Mouse (Mus musculus) neural tube, embryonic 15.5 days (tissue): ENCODE measurements around the gene Tcn2. TPM values are rescaled to one million over a fixed set of nuclear protein-coding genes. Genes with fewer than 3 reads are reported as not detected.

Experiments used
- ATAC-seq: fragments of 200-750 bp; cut with Nextera tagmentation; 2 replicates; pipeline ENCODE4 v1.8.0; 2017; ENCODE audit warnings: mild to moderate bottlenecking, moderate TSS enrichment, moderate library complexity; ENCODE audit not compliant: low FRiP score
- H3K27ac ChIP-seq: fragments of 300-500 bp; sonication (generic); replicated peaks from 2 replicates; pipeline ENCODE4 v1.5.1; 2015; ENCODE audit warnings: mild to moderate bottlenecking, inconsistent platforms
- H3K27me3 ChIP-seq: fragments of 300-500 bp; sonication (generic); replicated peaks from 2 replicates; pipeline ENCODE4 v1.6.1; 2015; ENCODE audit warnings: inconsistent platforms
- H3K36me3 ChIP-seq: fragments of 300-500 bp; sonication (generic); 2 replicates; pipeline ENCODE4 v1.6.1; 2015; ENCODE audit warnings: inconsistent platforms
- H3K4me1 ChIP-seq: fragments of 300-500 bp; sonication (generic); 2 replicates; pipeline ENCODE4 v1.6.1; 2015; ENCODE audit warnings: inconsistent platforms
- H3K4me2 ChIP-seq: fragments of 300-500 bp; sonication (generic); 2 replicates; pipeline ENCODE4 v1.6.1; 2015; ENCODE audit warnings: inconsistent platforms, mild to moderate bottlenecking, moderate library complexity
- H3K4me3 ChIP-seq: fragments of 300-500 bp; sonication (generic); replicated peaks from 2 replicates; pipeline ENCODE4 v1.5.1; 2015; ENCODE audit warnings: mild to moderate bottlenecking, inconsistent platforms
- H3K9ac ChIP-seq: fragments of 300-500 bp; sonication (generic); replicated peaks from 2 replicates; pipeline ENCODE4 v1.6.1; 2015; ENCODE audit warnings: mild to moderate bottlenecking, inconsistent platforms
- H3K9me3 ChIP-seq: fragments of 300-500 bp; sonication (generic); replicated peaks from 2 replicates; pipeline ENCODE4 v1.6.1; 2016; ENCODE audit warnings: inconsistent platforms
- WGBS: fragments of 180-500 bp; shearing (Covaris S2); methylation state at CpG from one replicate; pipeline ENCODE4 v1.1.7; 2015; ENCODE audit warnings: mixed read lengths; 5-methylcytosine and 5-hydroxymethylcytosine counted together
- polyA plus RNA-seq: library from polyadenylated mRNA; unstranded; fragments of >200 nt; fragmentation: Nextera tagmentation; extraction: Ambion mirVana; gene quantifications from 2 replicates; pipeline ENCODE4 v1.2.1, GENCODE M21; 2015

Gene Tcn2
- 24.6 and 31.4 TPM in 2 replicates for polyA plus RNA-seq

DNA sequence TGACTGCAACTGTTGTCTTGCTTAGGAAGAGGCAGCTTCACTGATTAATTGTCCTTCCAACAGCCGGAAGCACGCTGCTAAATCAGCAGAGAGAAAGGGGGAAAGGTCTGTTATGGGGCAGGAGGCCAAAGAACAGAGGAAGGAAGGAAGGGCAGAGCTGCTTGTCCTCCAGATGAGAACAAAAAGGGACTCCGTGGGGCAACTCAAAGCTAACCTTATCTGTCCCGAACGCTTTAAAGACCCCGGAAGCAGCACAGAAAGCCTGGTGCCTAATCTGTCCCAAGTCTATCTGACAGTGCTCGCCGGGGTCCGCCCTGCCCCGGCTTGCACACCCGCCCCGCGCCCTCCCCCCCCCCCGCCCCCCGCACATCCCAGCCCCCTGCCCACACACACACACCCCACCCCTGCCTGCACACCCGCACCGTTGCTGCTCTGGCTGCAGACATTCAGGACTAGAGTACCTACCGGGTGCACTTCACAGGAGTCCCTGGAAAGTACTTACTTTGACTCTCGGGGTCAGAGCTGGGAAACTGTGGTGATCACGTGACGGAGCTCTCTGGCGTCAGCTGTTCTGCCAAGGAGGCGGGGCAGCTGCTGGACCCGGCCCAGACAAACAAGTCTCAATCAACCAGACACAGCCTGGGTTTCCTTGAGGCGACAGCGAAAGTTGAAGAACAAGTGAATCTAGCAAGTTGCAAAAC is at the start of gene Tcn2:
Tcn2 (minus strand) TSS at position 649 of the 701 bp plus-strand sequence.
- WGBS, result under 1% methylated on average over 20 of the region's 26 CpGs
- peak within 1 kb of the TSS; percentile 84 for H3K4me2 ChIP-seq
- no peaks in the 10 kb centered on the region for H3K27me3 ChIP-seq
- H3K9me3 ChIP-seq, result no peaks in the 10 kb centered on the region
- H3K4me3 ChIP-seq, result peak within 1 kb of the TSS; percentile 48
- H3K27ac ChIP-seq, result no peak within 1 kb of the TSS
- 0 out of 2 replicates have a peak, but pooled peaks cover 2% of the 10 kb centered on the region for H3K36me3 ChIP-seq
- peak within 1 kb of the TSS; percentile 26 for H3K9ac ChIP-seq
- ATAC-seq, result peak; percentile 58; the same call in 1 of the 2 replicates
- H3K4me1 ChIP-seq, result peaks cover 17% of the 10 kb centered on the region

GRCm38 (mm10) chr11:3981536-3981935 is 49.6 kb upstream of the Tcn2 start:
- Histone ChIP-seq H3K27me3 (0 out of 2 replicates have a peak, but pooled peaks cover 6% of the 10 kb centered on the region), H3K27ac (no peak overlapping the region), H3K36me3 (peaks cover 42% of the 10 kb centered on the region), H3K4me3 (no peak overlapping the region), H3K9ac (no peak overlapping the region), H3K4me2 (no peak overlapping the region), H3K4me1 (peaks cover 18% of the 10 kb centered on the region), H3K9me3 (no peaks in the 10 kb centered on the region)
- 77% methylated on average over 6 of the region's 6 CpGs for WGBS
- no peak for ATAC-seq

DNA sequence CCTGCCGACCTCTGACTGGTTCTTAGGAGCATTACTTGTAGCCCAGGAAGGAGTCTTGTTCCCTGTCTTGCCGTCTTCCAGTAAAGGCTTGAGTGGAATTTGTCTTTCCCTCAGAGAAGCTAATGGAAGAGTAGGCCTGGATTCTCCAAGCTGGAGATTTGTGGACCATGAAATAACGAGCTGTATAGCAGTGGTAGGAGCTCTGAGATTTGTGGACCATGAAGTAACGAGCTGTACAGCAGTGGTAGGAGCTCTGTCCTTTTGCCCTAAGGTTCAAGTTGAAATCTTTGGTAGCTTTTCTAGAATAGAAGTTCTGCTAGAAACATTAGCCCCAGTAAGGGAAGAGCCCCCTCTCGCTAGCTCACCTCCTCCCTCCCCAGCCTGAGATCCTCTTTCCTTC is 46.5 kb upstream of the Tcn2 start:
- no peak for ATAC-seq
- peaks cover 72% of the 10 kb centered on the region for H3K36me3 ChIP-seq
- no peaks in the 10 kb centered on the region for H3K27me3 ChIP-seq
- no peak overlapping the region for H3K4me2 ChIP-seq
- no peak overlapping the region for H3K27ac ChIP-seq
- H3K4me1 ChIP-seq, result peaks cover 7% of the 10 kb centered on the region
- no peak overlapping the region for H3K4me3 ChIP-seq
- H3K9ac ChIP-seq, result no peak overlapping the region
- no peaks in the 10 kb centered on the region for H3K9me3 ChIP-seq
- 91% methylated on average over 5 of the region's 5 CpGs for WGBS

- no peak within 1 kb of the TSS for H3K9ac ChIP-seq
- no peak for ATAC-seq
- H3K4me1 ChIP-seq, result no peaks in the 10 kb centered on the region
- no peak within 1 kb of the TSS for H3K4me3 ChIP-seq
- H3K27me3 ChIP-seq, result no peaks in the 10 kb centered on the region
- H3K36me3 ChIP-seq, result peaks cover 90% of the 10 kb centered on the region
- no peaks in the 10 kb centered on the region for H3K9me3 ChIP-seq
- H3K4me2 ChIP-seq, result no peak within 1 kb of the TSS
- 93% methylated on average over 6 of the region's 6 CpGs for WGBS
- no peak within 1 kb of the TSS for H3K27ac ChIP-seq
Measured at GRCm38 (mm10) chr11:3976678-3977077, 44.7 kb upstream of the Tcn2 start, which contains the start of gene 4930556J24Rik. Gene 4930556J24Rik, minus strand, starts transcription at chr11:3976778.

DNA sequence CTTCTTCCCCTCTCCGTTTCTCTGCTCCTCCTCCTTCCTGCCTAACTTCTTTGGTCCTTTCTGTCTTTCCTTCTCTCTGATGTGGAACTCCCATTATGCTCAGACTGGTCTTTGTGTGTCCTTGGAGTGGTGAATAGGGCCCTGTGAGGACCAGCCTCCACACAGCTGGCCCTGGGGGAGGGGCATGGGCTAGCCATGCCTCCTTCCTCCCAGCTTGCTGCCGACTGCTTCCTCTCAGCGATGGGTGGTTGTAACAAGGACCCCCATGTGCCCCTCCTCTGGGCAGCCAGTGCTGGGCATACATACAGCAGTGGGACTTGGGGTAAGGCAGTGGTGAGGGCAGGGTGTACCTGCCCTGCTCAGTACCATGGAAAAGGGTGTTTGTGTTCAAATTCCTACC is 42.4 kb upstream of the Tcn2 start:
- H3K4me3 ChIP-seq, result no peak overlapping the region
- H3K4me1 ChIP-seq, result no peaks in the 10 kb centered on the region
- no peak overlapping the region for H3K4me2 ChIP-seq
- H3K27ac ChIP-seq, result no peak overlapping the region
- 62% methylated on average over 3 of the region's 3 CpGs for WGBS
- ATAC-seq, result no peak
- no peaks in the 10 kb centered on the region for H3K27me3 ChIP-seq
- no peak overlapping the region for H3K9ac ChIP-seq
- H3K9me3 ChIP-seq, result no peaks in the 10 kb centered on the region
- peaks cover 97% of the 10 kb centered on the region for H3K36me3 ChIP-seq

DNA sequence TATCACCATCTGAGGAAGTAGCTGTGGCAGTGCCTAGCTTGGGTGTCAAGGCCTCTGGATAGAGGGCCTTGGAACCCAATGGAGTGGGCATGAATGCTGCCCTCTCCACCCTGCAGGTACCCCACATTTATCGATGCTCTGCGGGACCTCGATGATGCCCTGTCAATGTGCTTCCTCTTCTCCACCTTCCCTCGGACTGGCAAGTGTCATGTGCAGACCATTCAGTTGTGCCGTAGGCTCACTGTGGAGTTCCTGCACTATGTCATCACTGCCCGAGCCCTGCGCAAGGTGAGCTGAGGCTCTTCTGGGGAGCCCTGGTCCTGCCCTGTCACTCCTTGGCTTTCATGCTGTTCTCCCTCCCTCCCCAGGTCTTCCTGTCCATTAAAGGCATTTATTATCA is 41.1 kb upstream of the Tcn2 start:
- Histone ChIP-seq H3K9ac (no peak overlapping the region), H3K9me3 (no peaks in the 10 kb centered on the region), H3K4me1 (no peaks in the 10 kb centered on the region), H3K27me3 (no peaks in the 10 kb centered on the region), H3K4me3 (no peak overlapping the region), H3K4me2 (no peak overlapping the region), H3K36me3 (peaks cover 90% of the 10 kb centered on the region), H3K27ac (no peak overlapping the region)
- no peak for ATAC-seq
- 97% methylated on average over 7 of the region's 7 CpGs for WGBS

- H3K9me3 ChIP-seq, result no peaks in the 10 kb centered on the region
- H3K4me3 ChIP-seq, result no peak overlapping the region
- peaks cover 10% of the 10 kb centered on the region for H3K4me1 ChIP-seq
- H3K9ac ChIP-seq, result no peak overlapping the region
- 98% methylated on average over 7 of the region's 7 CpGs for WGBS
- peaks cover 68% of the 10 kb centered on the region for H3K36me3 ChIP-seq
- H3K4me2 ChIP-seq, result no peak overlapping the region
- ATAC-seq, result no peak
- H3K27me3 ChIP-seq, result no peaks in the 10 kb centered on the region
- no peak overlapping the region for H3K27ac ChIP-seq
Measured at GRCm38 (mm10) chr11:3970361-3970760, 38.4 kb upstream of the Tcn2 start.

GRCm38 (mm10) chr11:3969837-3970236 is 37.9 kb upstream of the Tcn2 start:
- peaks cover 62% of the 10 kb centered on the region for H3K36me3 ChIP-seq
- ATAC-seq, result no peak
- no peak overlapping the region for H3K4me3 ChIP-seq
- H3K9me3 ChIP-seq, result no peaks in the 10 kb centered on the region
- 84% methylated on average over 3 of the region's 3 CpGs for WGBS
- H3K9ac ChIP-seq, result no peak overlapping the region
- H3K27me3 ChIP-seq, result no peaks in the 10 kb centered on the region
- H3K4me1 ChIP-seq, result peaks cover 16% of the 10 kb centered on the region
- H3K27ac ChIP-seq, result no peak overlapping the region
- no peak overlapping the region for H3K4me2 ChIP-seq

DNA sequence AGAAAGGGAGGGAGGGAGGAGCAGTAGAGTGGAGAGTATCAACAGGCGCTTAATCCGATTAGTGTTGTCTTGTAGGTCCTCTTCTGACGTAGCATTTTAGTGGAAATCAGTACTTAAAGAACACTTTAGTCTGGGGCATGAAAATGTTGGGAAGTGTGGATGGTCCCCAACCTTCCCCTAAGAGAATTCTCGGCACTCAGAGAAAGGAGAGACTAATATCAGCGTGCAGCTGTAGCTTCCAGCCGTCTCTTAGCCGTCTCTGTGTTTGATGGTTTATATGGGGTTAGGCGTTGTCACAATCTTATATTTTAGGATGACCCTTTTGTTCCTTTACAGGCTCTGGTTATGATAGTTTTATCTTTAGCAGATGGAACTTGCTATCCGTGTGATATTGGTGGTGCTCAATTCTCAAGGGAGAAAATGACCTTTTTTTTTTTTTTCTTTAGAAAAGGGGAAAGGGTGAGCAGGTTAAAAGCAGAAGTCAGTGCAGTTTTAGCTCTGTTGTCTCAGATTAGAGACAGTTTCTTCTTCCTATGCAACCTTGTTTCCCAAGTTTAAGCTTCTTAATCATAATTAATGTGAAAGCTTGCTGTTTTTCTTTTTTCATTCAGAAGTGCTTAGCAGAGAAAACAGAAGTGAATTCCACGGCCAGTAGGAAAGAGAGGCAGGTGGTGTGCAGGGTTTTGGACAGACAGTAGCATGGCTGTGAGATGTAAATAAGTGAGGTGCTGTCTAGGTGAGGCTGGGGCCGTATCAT is 32.6 kb upstream of the Tcn2 start:
- no peak for ATAC-seq
- no peaks in the 10 kb centered on the region for H3K27me3 ChIP-seq
- 0 out of 2 replicates have a peak overlapping the region, but pooled peaks have one; percentile 67 for H3K27ac ChIP-seq
- H3K4me2 ChIP-seq, result peak overlapping the region; percentile 86
- peaks cover 10% of the 10 kb centered on the region for H3K36me3 ChIP-seq
- peak overlapping the region; percentile 90 for H3K4me3 ChIP-seq
- H3K4me1 ChIP-seq, result peaks cover 27% of the 10 kb centered on the region
- H3K9ac ChIP-seq, result peak overlapping the region; percentile 70
- WGBS, result 16% methylated on average over 11 of the region's 11 CpGs
- H3K9me3 ChIP-seq, result no peaks in the 10 kb centered on the region

GRCm38 (mm10) chr11:3963610-3964415 is 31.9 kb upstream of the Tcn2 start, which contains the start of gene Pes1:
Gene Pes1, plus strand, starts transcription at chr11:3963975.
- under 1% methylated on average over 31 of the region's 31 CpGs for WGBS
- H3K4me3 ChIP-seq, result peak within 1 kb of the TSS; percentile 90
- H3K36me3 ChIP-seq, result peaks cover 9% of the 10 kb centered on the region; the same call in 1 of the 2 replicates
- no peaks in the 10 kb centered on the region for H3K27me3 ChIP-seq
- H3K9me3 ChIP-seq, result no peaks in the 10 kb centered on the region
- peaks cover 27% of the 10 kb centered on the region for H3K4me1 ChIP-seq
- H3K9ac ChIP-seq, result peak within 1 kb of the TSS; percentile 70
- H3K4me2 ChIP-seq, result peak within 1 kb of the TSS; percentile 86
- peak; percentile 95 for ATAC-seq
- peak within 1 kb of the TSS; percentile 67 for H3K27ac ChIP-seq

DNA sequence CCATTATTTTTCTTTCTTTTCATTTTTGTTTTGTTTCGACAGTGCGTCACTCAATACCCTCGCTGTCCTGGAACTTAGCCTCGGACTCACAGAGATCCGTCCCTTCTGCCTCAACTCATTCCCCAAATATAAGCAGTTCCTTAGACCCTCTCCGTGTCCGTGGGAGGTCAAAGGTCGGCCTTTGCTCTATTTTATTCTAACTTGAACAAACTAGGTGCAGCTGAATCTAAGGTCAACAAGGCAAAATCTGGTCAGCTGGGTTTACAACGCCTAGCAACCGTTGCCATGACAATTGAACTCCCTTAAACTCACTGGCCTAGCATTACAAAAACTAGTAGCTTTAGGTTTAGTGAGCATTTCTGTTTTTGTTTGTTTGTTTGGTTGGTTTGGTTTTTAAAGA is 31.2 kb upstream of the Tcn2 start:
- 0 out of 2 replicates have a peak, but pooled peaks have one; percentile 11 for ATAC-seq
- H3K27ac ChIP-seq, result peak overlapping the region; percentile 67; the same call in 1 of the 2 replicates
- no peaks in the 10 kb centered on the region for H3K9me3 ChIP-seq
- peaks cover 5% of the 10 kb centered on the region; the same call in 1 of the 2 replicates for H3K36me3 ChIP-seq
- 0 out of 2 replicates have a peak overlapping the region, but pooled peaks have one; percentile 20 for H3K9ac ChIP-seq
- H3K4me1 ChIP-seq, result peaks cover 27% of the 10 kb centered on the region
- no peaks in the 10 kb centered on the region for H3K27me3 ChIP-seq
- H3K4me2 ChIP-seq, result peak overlapping the region; percentile 86
- WGBS, result 83% methylated on average over 10 of the region's 10 CpGs
- peak overlapping the region; percentile 90 for H3K4me3 ChIP-seq
